ENCODE assay signal across 13 mouse cellular contexts in the genomic region with DNA sequence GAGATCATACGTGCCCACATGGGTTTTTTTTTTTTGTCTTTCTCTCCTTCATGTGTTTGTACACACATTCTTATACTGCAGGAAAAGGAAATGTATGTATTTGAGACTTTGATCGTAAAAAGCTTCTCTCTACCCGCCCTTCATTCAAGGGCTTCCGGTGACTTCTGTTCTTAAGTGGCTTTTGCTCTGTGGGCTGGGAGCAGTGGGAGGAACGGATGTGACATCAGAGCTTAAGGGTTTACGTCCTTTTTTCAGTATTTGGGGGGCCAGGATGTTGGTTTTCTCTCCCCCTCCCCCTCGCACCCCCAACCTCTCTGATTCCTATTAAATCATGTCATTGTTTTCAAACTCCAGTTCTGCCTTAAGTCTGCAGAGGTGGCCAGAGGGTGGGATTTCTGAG.
A peak's percentile ranks its signal among the peaks of the same experiment; 100 is the strongest.
DNase-seq lines count a peak whose midpoint lies in the region; ATAC-seq and TF ChIP-seq lines count a peak whose summit lies in the region.
"Had no signal": no experiment of that assay in that cellular context is flagged by ENCODE, and none has a peak within 500 bp of the region (broad histone marks: within the 10 kb centered on the region; RNA-seq: fewer than 3 reads in every experiment).

No protein-coding gene starts in this region.

- H3K9ac ChIP-seq in midbrain, embryonic 13.5 days (replicated peaks): no peak overlapping the region
- no peak overlapping the region for H3K9ac ChIP-seq in midbrain, postnatal 0 days (replicated peaks; ENCODE audit: low read length, poor library complexity, severe bottlenecking)
- H3K9ac ChIP-seq: liver, embryonic 15.5 days had no signal

- no peaks in the 10 kb centered on the region for H3K27me3 ChIP-seq in midbrain, embryonic 13.5 days
- peaks cover 5% of the 10 kb centered on the region; the same call in 1 of the 2 replicates for H3K27me3 ChIP-seq in midbrain, embryonic 10.5 days (ENCODE audit: low read depth, poor library complexity, severe bottlenecking)
- H3K27me3 ChIP-seq in midbrain, postnatal 0 days (ENCODE audit: insufficient read depth, low read length): no peaks in the 10 kb centered on the region
- H3K27me3 ChIP-seq: liver, embryonic 15.5 days had no signal

- H3K9me3 ChIP-seq in midbrain, embryonic 13.5 days: no peaks in the 10 kb centered on the region
- peaks cover 6% of the 10 kb centered on the region; the same call in 1 of the 2 replicates for H3K9me3 ChIP-seq in midbrain, embryonic 10.5 days (replicated peaks)
- no peaks in the 10 kb centered on the region for H3K9me3 ChIP-seq in midbrain, postnatal 0 days (ENCODE audit: low read length)
- H3K9me3 ChIP-seq: limb, embryonic 10.5 days; liver, embryonic 15.5 days had no signal

- TF ChIP-seq CTCF in midbrain, postnatal 0 days (IDR thresholded peaks at IDR 0.05): no peak

- no peak overlapping the region for H3K4me2 ChIP-seq in midbrain, embryonic 13.5 days (replicated peaks)
- no peak overlapping the region for H3K4me2 ChIP-seq in midbrain, postnatal 0 days (ENCODE audit: low read depth, low read length, poor library complexity, severe bottlenecking)
- H3K4me2 ChIP-seq: liver, embryonic 15.5 days had no signal

- H3K27ac ChIP-seq in midbrain, embryonic 13.5 days: peak overlapping the region; percentile 83
- H3K27ac ChIP-seq in midbrain, embryonic 10.5 days (replicated peaks): no peak overlapping the region
- H3K27ac ChIP-seq in midbrain, postnatal 0 days (ENCODE audit: low read depth, low read length): peak overlapping the region; percentile 72; the same call in 1 of the 2 replicates
- H3K27ac ChIP-seq: liver, embryonic 15.5 days had no signal

- no peak overlapping the region for H3K4me3 ChIP-seq in midbrain, embryonic 13.5 days (replicated peaks)
- H3K4me3 ChIP-seq in midbrain, embryonic 10.5 days: no peak overlapping the region
- no peak overlapping the region for H3K4me3 ChIP-seq in midbrain, postnatal 0 days (ENCODE audit: low read depth, low read length)
- H3K4me3 ChIP-seq: limb, embryonic 10.5 days; liver, embryonic 15.5 days had no signal

- peaks cover 62% of the 10 kb centered on the region for H3K4me1 ChIP-seq in midbrain, embryonic 13.5 days (replicated peaks)
- peaks cover 8% of the 10 kb centered on the region for H3K4me1 ChIP-seq in midbrain, embryonic 10.5 days
- 0 out of 2 replicates have a peak, but pooled peaks cover 3% of the 10 kb centered on the region for H3K4me1 ChIP-seq in midbrain, postnatal 0 days (ENCODE audit: insufficient read depth, low read length)

- H3K36me3 ChIP-seq in midbrain, embryonic 13.5 days: peaks cover 59% of the 10 kb centered on the region
- peaks cover 95% of the 10 kb centered on the region for H3K36me3 ChIP-seq in midbrain, embryonic 10.5 days
- H3K36me3 ChIP-seq in midbrain, postnatal 0 days (ENCODE audit: insufficient read depth, low read length): peaks cover 16% of the 10 kb centered on the region

- no peak for DNase-seq in midbrain, embryonic 10.5 days (ENCODE audit: low spot score)
- DNase-seq in midbrain, postnatal 0 days (ENCODE audit: low spot score): no peak
- peak; percentile 52 to 70 for DNase-seq in thymus, postnatal 36 days
- no peak for DNase-seq in layer of hippocampus, adult 9-10 months (ENCODE audit: low spot score)
- no peak for DNase-seq in adipocyte (ENCODE audit: low spot score)
- DNase-seq: cerebellum, adult 11-12 months; embryo, embryonic 11 days; heart, adult 18-20 months; heart, postnatal 10 days had no signal

- 77% methylated on average over 7 of the region's 7 CpGs for WGBS in midbrain, embryonic 13.5 days
- 91% methylated on average over 7 of the region's 7 CpGs for WGBS in midbrain, embryonic 10.5 days
- WGBS in midbrain, postnatal 0 days: 69% methylated on average over 7 of the region's 7 CpGs

- ATAC-seq in midbrain, embryonic 13.5 days: no peak
- peak; percentile 92 for ATAC-seq in common myeloid progenitor, adult 5-6 weeks (replicated peaks; ENCODE audit: low read depth, poor library complexity, severe bottlenecking)
- no peak for ATAC-seq in midbrain, postnatal 0 days (ENCODE audit: low FRiP score)

Comparison
In these comparisons a context has a peak if more than half of its experiments do, and no peak if none do; other contexts are left out.
1. DNase-seq: peak in thymus, postnatal 36 days (2 of 2); none in midbrain, embryonic 10.5 days (single experiment), midbrain, postnatal 0 days (single experiment), layer of hippocampus, adult 9-10 months (single experiment) and adipocyte (single experiment).